14 mouse cellular contexts compared by ENCODE assay signal in genomic region chr16:81223841-81224240, GRCm38 (mm10). TPM values are rescaled to one million over a fixed set of nuclear protein-coding genes. Genes with fewer than 3 reads are reported as not detected.
DNase-seq lines count a peak whose midpoint lies in the region; ATAC-seq and TF ChIP-seq lines count a peak whose summit lies in the region.
"Had no signal": no experiment of that assay in that cellular context is flagged by ENCODE, and none has a peak within 500 bp of the region (broad histone marks: within the 10 kb centered on the region; RNA-seq: fewer than 3 reads in every experiment).

No protein-coding gene starts in this region.

- DNase-seq in cerebellum, postnatal 14 days: peak; percentile 4 to 14
- DNase-seq in cerebellum, adult 9-11 months: no peak
- DNase-seq in right cerebral cortex, adult 18-20 months: peak; percentile 24
- no peak for DNase-seq in right cerebral cortex, postnatal 25 days
- no peak for DNase-seq in kidney, postnatal 25 days
- no peak for DNase-seq in adrenal gland, adult 2 months
- DNase-seq: layer of hippocampus, adult 9-11 months; thymus, adult 2 months had no signal

- H3K27me3 ChIP-seq in hindbrain, embryonic 16.5 days (replicated peaks; ENCODE audit: control insufficient read depth, insufficient read depth, low read length): no peaks in the 10 kb centered on the region
- H3K27me3 ChIP-seq in intestine, postnatal 0 days (replicated peaks; ENCODE audit: control insufficient read depth, insufficient read depth, low read length): no peaks in the 10 kb centered on the region
- H3K27me3 ChIP-seq: limb, embryonic 13.5 days; lung, embryonic 15.5 days had no signal

- no peaks in the 10 kb centered on the region for H3K9me3 ChIP-seq in hindbrain, embryonic 16.5 days (ENCODE audit: control insufficient read depth, low read length)
- no peaks in the 10 kb centered on the region for H3K9me3 ChIP-seq in intestine, postnatal 0 days (ENCODE audit: control insufficient read depth)
- H3K9me3 ChIP-seq: heart, embryonic 10.5 days; limb, embryonic 13.5 days; lung, embryonic 15.5 days had no signal

- no peak overlapping the region for H3K4me2 ChIP-seq in hindbrain, embryonic 16.5 days (ENCODE audit: low read length)
- no peak overlapping the region for H3K4me2 ChIP-seq in intestine, postnatal 0 days (replicated peaks; ENCODE audit: low read depth)
- H3K4me2 ChIP-seq: limb, embryonic 13.5 days; lung, embryonic 15.5 days had no signal

- H3K4me3 ChIP-seq in hindbrain, embryonic 16.5 days (ENCODE audit: low read length): no peak overlapping the region
- no peak overlapping the region for H3K4me3 ChIP-seq in intestine, postnatal 0 days (ENCODE audit: low read depth, low read length)
- H3K4me3 ChIP-seq: heart, embryonic 10.5 days; limb, embryonic 13.5 days; lung, embryonic 15.5 days had no signal

- H3K27ac ChIP-seq in hindbrain, embryonic 16.5 days (ENCODE audit: low read depth, low read length): no peak overlapping the region
- H3K27ac ChIP-seq in intestine, postnatal 0 days (ENCODE audit: low read depth, low read length): no peak overlapping the region
- H3K27ac ChIP-seq: heart, embryonic 10.5 days; limb, embryonic 13.5 days; lung, embryonic 15.5 days had no signal

- H3K9ac ChIP-seq in hindbrain, embryonic 16.5 days (ENCODE audit: low read depth, low read length): no peak overlapping the region
- H3K9ac ChIP-seq in intestine, postnatal 0 days (ENCODE audit: low read depth, low read length): no peak overlapping the region
- H3K9ac ChIP-seq: limb, embryonic 13.5 days; lung, embryonic 15.5 days had no signal

- no peaks in the 10 kb centered on the region for H3K4me1 ChIP-seq in hindbrain, embryonic 16.5 days (ENCODE audit: control insufficient read depth, insufficient read depth, low read depth, low read length)
- H3K4me1 ChIP-seq in intestine, postnatal 0 days (replicated peaks; ENCODE audit: control insufficient read depth, insufficient read depth, low read length): no peaks in the 10 kb centered on the region
- H3K4me1 ChIP-seq: heart, embryonic 10.5 days; limb, embryonic 13.5 days; lung, embryonic 15.5 days had no signal

- 16% methylated on average over 1 of the region's 1 CpGs for WGBS in hindbrain, embryonic 16.5 days
- 73% methylated on average over 1 of the region's 1 CpGs for WGBS in intestine, postnatal 0 days

- ATAC-seq in hindbrain, embryonic 16.5 days: peak; percentile 63
- ATAC-seq in intestine, postnatal 0 days: no peak

- no peak for TF ChIP-seq CTCF in intestine, postnatal 0 days (IDR thresholded peaks at IDR 0.05; ENCODE audit: low read depth)

- H3K36me3 ChIP-seq in hindbrain, embryonic 16.5 days (ENCODE audit: control insufficient read depth, insufficient read depth, low read length): no peaks in the 10 kb centered on the region
- H3K36me3 ChIP-seq in intestine, postnatal 0 days (ENCODE audit: control insufficient read depth, insufficient read depth): no peaks in the 10 kb centered on the region
- H3K36me3 ChIP-seq: heart, embryonic 10.5 days; limb, embryonic 13.5 days; lung, embryonic 15.5 days had no signal

RNA-seq across cellular contexts. Expression of gene Ncam2, which starts 23.3 kb away (rescaled TPM):
- 25.0 and 28.6 TPM in 2 replicates for polyA plus RNA-seq in hindbrain, embryonic 16.5 days (2015; fragmentation: Nextera tagmentation; extraction: Ambion mirVana)
- 1 to 10 TPM in 1 of 2 experiments, under 1 TPM in 1; 0.81 to 1.5 TPM for total RNA-seq in adrenal gland, adult 2 months (2021)
- polyA plus RNA-seq in adrenal gland, adult 2 months (2012; rRNA removed): 0.07 and 0.10 TPM in 2 replicates
- polyA plus RNA-seq in intestine, postnatal 0 days (2015; fragmentation: Nextera tagmentation; extraction: Ambion mirVana): 1.5 and 1.7 TPM in 2 replicates
- total RNA-seq: MEL had no signal
- polyA plus RNA-seq: thymus, adult 2 months had no signal

Comparison
In these comparisons a context has a peak if more than half of its experiments do, and no peak if none do; other contexts are left out.
1. DNase-seq: peak in cerebellum, postnatal 14 days (2 of 2) and right cerebral cortex, adult 18-20 months (single experiment); none in cerebellum, adult 9-11 months (single experiment), right cerebral cortex, postnatal 25 days (single experiment), kidney, postnatal 25 days (0 of 2) and adrenal gland, adult 2 months (single experiment).